Mouse (Mus musculus) kidney, postnatal 36 days (tissue): ENCODE measurements around the gene Gins1.
"Not testable (repeated sequence)": the region's sequence is repeated elsewhere in the genome, so short reads cannot be mapped to it uniquely, and the experiment has no call there.

ENCODE experiments used
- DNase-seq, 2 experiments: peaks; one replicate each; pipeline ENCODE4 v3.0.0; 2021 to 2022; ENCODE audit warnings: mixed read lengths in 2 of 2

Gene Gins1

DNA sequence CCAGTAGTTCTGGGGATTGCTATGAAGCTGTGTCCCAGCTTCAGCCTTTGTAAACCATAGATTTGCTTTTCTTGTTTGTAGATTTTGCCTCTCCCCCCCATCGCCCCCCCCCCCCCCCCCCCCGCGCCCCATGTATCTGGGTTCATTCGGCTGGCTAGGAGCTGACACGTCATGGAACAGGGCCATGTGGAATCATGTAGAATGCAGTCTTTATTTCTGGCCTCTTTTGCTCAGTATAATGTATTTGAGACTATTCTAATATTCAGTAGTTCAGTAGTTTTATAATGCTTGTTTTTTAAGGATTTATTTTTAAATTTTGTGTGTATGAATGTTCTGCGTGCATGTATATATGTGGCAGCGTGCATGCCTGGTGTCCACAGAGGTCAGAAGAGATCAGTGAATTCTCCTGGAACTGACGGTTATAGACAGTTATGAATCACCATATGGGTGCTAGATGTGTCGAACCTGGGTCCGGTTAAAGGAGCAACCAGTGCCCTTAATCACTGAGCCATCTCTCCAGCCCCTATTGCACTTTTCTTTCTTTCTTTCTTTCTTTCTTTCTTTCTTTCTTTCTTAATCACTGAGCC, 5.2 kb downstream of the Gins1 start:
- no peak for DNase-seq

DNA sequence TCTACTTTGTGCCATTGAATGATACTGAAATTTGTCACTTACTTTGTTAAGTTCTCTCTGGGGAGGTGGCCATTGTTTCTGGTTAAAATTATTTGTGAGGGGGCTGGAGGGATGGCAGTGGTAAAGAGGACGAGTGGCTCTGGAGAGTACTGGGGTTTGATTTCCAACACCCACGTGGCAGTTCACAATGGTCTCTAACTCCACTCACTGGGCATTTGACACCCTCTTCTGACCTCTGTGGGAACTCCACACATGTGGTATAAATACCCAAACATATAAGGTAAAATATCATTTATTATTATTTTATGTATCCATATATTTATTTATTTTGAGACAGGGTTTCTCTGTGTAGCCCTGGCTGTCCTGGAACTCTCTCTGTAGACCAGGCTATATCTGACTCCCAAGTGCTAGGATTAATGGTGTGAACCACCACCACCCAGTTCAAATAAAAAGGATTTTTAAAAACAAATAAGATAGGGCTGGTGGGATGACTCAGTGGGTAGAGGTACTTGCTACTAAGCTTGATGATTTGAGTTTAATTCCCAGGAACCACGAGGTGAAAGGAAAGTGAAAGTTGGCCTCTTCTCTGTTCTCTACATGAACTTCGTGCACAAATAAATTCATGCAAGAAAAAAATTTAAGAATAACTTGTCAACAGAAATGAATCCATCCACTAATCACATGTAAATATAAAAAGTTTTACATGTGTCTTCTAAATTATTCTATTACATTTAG, 9.7 kb downstream of the Gins1 start:
- DNase-seq: no peak

DNA sequence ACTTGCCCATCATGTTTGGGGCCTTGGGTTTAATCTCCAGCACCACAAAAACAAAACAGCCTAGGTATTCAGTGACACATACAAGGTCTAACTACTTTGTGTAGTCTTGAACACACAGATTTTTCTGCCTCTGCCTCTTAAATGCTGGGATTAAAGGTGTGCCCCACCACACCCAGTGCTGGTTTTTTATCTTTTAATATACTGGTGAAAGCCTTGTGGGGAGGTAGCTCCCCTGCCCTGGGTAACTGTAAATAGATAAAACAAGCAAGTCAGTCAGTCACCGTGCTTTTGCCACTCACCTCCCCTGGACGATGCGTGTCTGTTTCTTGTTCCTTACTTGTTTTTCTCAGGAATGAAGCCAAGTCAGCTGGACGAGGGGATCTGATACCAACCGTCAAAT, 10.6 kb downstream of the Gins1 start:
- DNase-seq: no peak

DNA sequence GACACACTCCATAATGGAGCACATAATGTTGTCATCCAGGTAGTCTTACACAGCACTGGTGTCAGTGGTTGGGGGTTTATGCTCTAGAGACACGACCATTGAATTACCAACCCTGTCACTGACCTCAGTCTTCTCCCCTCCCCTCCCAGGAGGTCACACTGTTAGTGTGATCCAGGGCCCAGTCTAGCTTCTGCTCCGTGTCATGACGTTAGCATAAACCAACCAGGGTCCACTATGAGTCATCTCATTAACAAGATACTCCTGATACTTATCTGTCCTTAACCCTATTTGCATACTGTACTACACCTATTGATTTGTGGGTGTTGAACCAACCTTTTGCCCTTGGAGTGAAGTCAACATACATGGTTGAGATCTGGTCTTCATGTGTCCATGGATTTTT, 13.5 kb downstream of the Gins1 start:
- DNase-seq: no peak

DNA sequence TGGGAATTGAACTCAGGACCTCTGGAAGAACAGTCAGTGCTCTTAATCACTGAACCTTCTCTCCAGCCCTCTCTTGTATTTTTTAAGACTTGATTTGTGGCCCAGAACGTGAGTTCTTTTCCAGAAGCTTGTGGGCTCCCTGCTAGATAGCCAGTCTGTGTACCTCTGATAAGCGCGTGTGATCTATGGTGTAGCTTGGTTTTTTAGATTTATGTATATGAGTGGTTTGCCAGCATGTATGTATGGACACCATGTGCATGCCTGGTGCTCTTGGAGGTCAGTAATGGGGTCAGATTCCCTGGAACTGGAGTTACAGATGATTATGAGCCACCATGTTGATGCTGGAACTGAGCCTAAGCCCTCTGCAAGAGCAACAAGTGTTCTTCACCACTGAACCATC, 15.3 kb downstream of the Gins1 start:
- no peak for DNase-seq

DNA sequence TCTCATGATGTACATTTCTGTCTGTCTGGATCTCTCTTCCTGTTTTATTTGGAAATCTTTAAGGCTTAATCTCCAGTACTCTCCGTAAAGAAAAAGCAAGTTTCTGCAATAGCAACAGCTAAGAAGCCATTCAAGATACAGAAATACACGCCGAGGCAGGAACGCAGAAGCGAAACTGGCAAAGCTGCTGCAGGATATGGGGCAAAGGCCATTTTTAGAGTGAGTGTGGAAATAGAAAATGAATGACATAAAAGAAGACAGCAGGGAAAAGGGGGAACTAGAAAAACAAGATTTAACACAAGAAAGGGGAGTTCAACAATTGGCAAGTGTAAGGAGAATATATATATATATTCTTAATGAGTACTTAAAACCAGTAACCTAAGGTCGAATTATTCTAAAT, 16.5 kb downstream of the Gins1 start:
- DNase-seq: no peak

DNA sequence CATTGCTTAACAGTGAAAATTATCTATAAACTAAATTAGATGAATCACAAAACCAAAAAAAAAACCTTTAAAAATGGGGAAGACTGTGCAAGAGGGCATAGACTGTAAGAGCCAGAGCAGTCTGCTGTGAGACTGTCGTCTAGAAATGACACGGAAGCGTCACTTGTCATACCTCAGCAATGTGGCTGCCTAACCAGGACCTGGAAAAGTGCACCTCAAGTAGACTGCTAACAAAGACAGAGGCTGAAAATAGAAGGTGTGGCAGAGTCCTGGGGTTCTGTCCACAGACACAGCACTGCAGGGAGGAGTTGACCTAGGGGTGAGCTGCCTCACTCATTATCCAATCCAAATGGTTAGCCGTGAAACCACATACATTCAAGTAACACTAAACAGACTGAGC, 17.0 kb downstream of the Gins1 start:
- no peak for DNase-seq

GRCm38 (mm10) chr2:150923026-150923425, 17.8 kb downstream of the Gins1 start:
- no peak for DNase-seq

GRCm38 (mm10) chr2:150923505-150923904, 18.3 kb downstream of the Gins1 start:
- no peak for DNase-seq

GRCm38 (mm10) chr2:150927038-150927720, 22.0 kb downstream of the Gins1 start:
- peak; percentile 39 to 74 for DNase-seq

GRCm38 (mm10) chr2:150929156-150929555, 24.0 kb downstream of the Gins1 start:
- no peak for DNase-seq

- no peak for DNase-seq
Measured at GRCm38 (mm10) chr2:150930806-150931205, 25.6 kb downstream of the Gins1 start.

DNA sequence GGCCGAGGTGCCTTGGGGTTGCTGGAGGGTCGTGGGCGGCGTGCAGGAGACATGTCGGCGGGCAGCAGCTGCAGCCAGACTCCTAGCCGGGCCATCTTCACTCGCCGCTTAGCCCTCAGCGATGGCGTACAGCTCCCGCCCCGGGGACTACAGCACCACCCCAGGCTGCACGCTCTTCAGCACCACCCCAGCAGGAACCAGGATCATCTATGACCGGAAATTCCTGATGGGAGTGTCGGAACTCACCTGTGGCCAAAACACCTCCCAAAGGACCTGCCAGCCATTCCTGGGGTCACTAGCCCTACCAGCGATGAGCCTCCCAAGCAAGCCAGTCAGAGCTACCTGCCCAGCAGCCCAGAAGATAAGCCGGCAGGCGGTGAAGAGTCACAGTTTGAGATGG, 28.3 kb downstream of the Gins1 start:
- no peak for DNase-seq

GRCm38 (mm10) chr2:150934659-150935058, 29.5 kb downstream of the Gins1 start:
- DNase-seq: no peak

DNA sequence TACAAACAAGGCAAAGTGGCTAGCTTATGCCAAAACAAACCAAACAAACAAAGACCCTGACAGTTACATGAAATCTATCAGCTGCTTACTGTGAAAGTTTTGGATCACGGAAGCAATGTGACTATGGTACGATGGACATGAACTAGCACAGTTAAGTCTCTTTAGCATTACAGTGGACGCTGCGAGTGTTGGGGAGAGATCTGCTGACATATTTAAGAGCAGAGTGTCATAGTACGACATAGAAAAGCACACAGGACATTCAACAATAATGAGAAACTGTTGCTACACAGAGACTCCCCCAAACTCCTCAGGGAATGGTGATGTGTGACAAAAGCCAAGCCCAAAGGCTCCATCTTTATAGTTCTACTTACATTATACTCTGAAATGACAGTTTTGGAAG, 38.8 kb downstream of the Gins1 start:
- DNase-seq: no peak

GRCm38 (mm10) chr2:150947341-150947740, 42.1 kb downstream of the Gins1 start:
- DNase-seq: not testable (repeated sequence)

DNA sequence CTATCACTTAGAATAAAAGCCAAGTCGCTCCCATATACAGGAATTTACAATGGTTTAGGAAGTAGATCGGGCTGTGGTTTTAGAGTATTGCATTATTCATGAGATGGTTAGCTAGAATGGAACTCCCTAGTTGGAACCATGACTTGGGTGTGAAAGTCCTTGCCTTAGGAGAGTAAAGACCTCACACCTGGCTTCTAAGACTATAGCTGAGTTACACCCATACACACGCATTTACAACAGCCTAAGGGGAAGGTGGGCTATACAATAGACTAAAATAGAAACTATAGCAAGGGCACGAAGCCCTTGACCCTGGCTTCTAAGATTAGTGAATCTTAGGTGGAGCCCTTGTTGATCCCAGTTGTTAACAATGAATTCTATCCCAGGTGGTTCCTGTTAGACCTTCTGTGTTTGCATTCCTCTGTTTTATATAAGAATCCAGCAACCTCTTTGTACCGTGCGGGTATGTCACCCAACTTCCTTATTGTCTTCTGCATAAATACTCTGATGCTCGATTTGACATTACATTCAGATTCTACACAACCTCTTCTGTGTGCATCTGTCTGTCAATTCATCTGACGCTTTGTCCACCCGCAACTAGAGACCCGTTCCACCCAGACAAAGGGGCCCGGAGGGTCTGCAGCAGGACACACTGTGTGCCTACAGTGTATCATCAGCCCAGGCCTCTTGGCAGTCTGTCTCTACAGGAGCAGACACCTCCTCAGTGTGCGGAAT, 42.8 kb downstream of the Gins1 start:
- DNase-seq: not testable (repeated sequence)

DNA sequence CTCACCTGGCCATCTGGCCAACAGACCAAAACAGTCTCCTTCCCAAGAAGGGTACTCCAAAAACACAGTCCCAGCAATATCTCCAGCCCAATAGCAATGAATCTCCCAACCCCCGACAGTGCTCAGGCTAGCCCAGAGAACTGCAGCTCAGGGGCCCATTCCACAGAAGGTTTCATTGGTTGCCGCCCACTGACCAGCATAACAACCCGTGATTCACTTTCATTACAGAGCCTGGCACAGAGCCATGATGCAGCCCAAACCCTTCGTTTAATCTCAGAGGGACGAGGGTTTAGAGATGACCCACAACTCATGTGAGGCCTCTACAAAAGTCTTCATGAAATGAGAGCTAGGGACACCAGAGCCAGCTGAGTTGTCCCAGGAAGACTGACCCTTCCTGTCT, 43.6 kb downstream of the Gins1 start:
- no peak for DNase-seq

GRCm38 (mm10) chr2:150949652-150950051, 44.5 kb downstream of the Gins1 start:
- no peak for DNase-seq

- no peak for DNase-seq
Measured at GRCm38 (mm10) chr2:150950056-150950455, 44.9 kb downstream of the Gins1 start.

- no peak for DNase-seq
Measured at GRCm38 (mm10) chr2:150951201-150951600, 46.0 kb downstream of the Gins1 start.

GRCm38 (mm10) chr2:150955859-150956258, 50.7 kb downstream of the Gins1 start:
- DNase-seq: no peak

DNA sequence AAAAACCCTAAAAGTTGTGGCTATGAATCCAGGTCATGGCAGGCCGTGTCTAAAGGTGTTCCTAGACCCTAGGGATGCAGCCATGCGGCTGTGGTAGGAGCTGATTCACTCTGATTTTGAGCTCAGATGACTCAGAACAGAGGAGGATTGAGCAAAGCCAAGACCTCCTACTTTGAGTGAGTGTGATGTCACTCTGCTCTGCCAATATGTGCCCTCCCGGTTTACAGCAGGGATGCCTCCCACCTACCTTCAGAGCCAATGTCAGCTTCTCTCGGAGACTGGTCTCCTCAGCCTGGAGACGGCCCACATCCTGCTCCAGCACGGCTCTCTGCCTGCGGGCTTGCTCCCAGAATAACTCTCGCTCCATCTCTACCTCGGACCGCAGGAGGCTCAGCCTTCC, 54.3 kb downstream of the Gins1 start:
- DNase-seq: no peak

GRCm38 (mm10) chr2:150963246-150963645, 58.0 kb downstream of the Gins1 start:
- DNase-seq: no peak
